Mouse (Mus musculus) T-helper 2 cell (primary cell): ENCODE measurements at regions not wholly inside any gene's neighbourhood (a gene's known extent, or its start where the extent isn't known, plus 50 kb on each side); places are given as distances from the start of the nearest gene placed in this dataset.

Experiments
- in situ Hi-C: fragments of 300-600 bp; cut with MboI, MseI; formaldehyde crosslinking; loops from one replicate; pipeline ENCODE4 v1.15.1; 2025; ENCODE audit warnings: high pct_unique_total_duplicates

GRCm38 (mm10) chr4:127423855-127424254 is 65.9 kb upstream of the Gjb5 start:
- in situ Hi-C loops, result no loop called here

GRCm38 (mm10) chr4:127421927-127422450 is 64.0 kb upstream of the Gjb5 start:
- in situ Hi-C loops, result no loop called here

GRCm38 (mm10) chr4:127421129-127421528 is 63.1 kb upstream of the Gjb5 start:
- in situ Hi-C loops, result no loop called here

GRCm38 (mm10) chr4:127419786-127420120 is 61.8 kb upstream of the Gjb5 start:
- in situ Hi-C loops, result no loop called here

GRCm38 (mm10) chr4:127419062-127419785 is 61.2 kb upstream of the Gjb5 start:
- in situ Hi-C loops, result no loop called here

GRCm38 (mm10) chr4:127416906-127417305 is 58.9 kb upstream of the Gjb5 start:
- in situ Hi-C loops, result no loop called here

- in situ Hi-C loops, result no loop called here
These were observed 56.3 kb upstream of the Gjb5 start for GRCm38 (mm10) chr4:127413997-127414964.
